In the genomic region with DNA sequence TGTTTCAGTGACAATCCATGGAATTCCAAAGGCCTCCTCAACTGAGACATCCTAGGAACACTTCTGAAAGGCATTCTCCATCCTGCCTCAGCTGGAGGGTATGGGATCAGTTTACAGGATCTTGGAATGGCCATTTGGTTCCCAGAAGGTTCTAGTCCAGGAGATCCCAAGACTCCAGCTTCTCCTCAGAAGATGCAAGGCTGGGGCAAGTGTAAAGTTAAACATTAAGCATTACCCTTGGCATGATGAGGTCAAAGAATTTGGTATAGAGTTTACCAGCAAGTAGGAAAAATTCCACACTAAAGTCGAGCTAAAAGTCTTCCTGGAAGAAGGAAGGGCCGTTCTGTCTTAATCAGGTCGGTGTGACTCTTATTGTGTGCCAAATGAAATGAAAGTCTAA, we compare ENCODE assay signal across 31 mouse cellular contexts. TPM values are rescaled to one million over a fixed set of nuclear protein-coding genes. Genes with fewer than 3 reads are reported as not detected.
DNase-seq lines count a peak whose midpoint lies in the region; ATAC-seq and TF ChIP-seq lines count a peak whose summit lies in the region.
"Had no signal": no experiment of that assay in that cellular context is flagged by ENCODE, and none has a peak within 500 bp of the region (broad histone marks: within the 10 kb centered on the region; RNA-seq: fewer than 3 reads in every experiment).

No protein-coding gene starts in this region.

- no peak overlapping the region for H3K4me2 ChIP-seq in kidney, embryonic 15.5 days
- H3K4me2 ChIP-seq: forebrain, embryonic 13.5 days; heart, embryonic 13.5 days had no signal

- ATAC-seq in kidney, embryonic 15.5 days (replicated peaks; ENCODE audit: low FRiP score), result no peak
- ATAC-seq: activated CD4-positive, CD25-positive, alpha-beta regulatory T cell, adult 4 months; forebrain, embryonic 13.5 days; forebrain, embryonic 16.5 days had no signal

- no peaks in the 10 kb centered on the region for H3K27me3 ChIP-seq in kidney, embryonic 15.5 days
- H3K27me3 ChIP-seq: forebrain, embryonic 13.5 days had no signal

- H3K9me3 ChIP-seq in kidney, embryonic 15.5 days (replicated peaks), result no peaks in the 10 kb centered on the region
- H3K9me3 ChIP-seq: forebrain, embryonic 10.5 days; forebrain, embryonic 13.5 days; heart, embryonic 10.5 days; heart, embryonic 13.5 days had no signal

- H3K9ac ChIP-seq in kidney, embryonic 15.5 days, result no peak overlapping the region
- H3K9ac ChIP-seq: forebrain, embryonic 13.5 days; heart, embryonic 13.5 days had no signal

- no peak overlapping the region for H3K27ac ChIP-seq in kidney, embryonic 15.5 days
- H3K27ac ChIP-seq: forebrain, embryonic 10.5 days; forebrain, embryonic 13.5 days; heart, adult 2 months; heart, embryonic 10.5 days; heart, embryonic 13.5 days had no signal

- no peak overlapping the region for H3K4me3 ChIP-seq in kidney, embryonic 15.5 days (replicated peaks)
- no peak overlapping the region for H3K4me3 ChIP-seq in lung, adult 2 months (replicated peaks; ENCODE audit: extremely low read depth, low read depth, low read length)
- H3K4me3 ChIP-seq: forebrain, embryonic 10.5 days; forebrain, embryonic 13.5 days; heart, adult 2 months; heart, embryonic 10.5 days; heart, embryonic 13.5 days had no signal

- no peaks in the 10 kb centered on the region for H3K36me3 ChIP-seq in kidney, embryonic 15.5 days
- H3K36me3 ChIP-seq: forebrain, embryonic 10.5 days; heart, embryonic 10.5 days; heart, embryonic 13.5 days had no signal

- 67% methylated on average over 3 of the region's 3 CpGs for WGBS in kidney, embryonic 15.5 days
- 67% methylated on average over 3 of the region's 3 CpGs for WGBS in lung, adult 2 months

- H3K4me1 ChIP-seq in kidney, embryonic 15.5 days, result peaks cover 7% of the 10 kb centered on the region
- no peaks in the 10 kb centered on the region for H3K4me1 ChIP-seq in lung, adult 2 months (ENCODE audit: control insufficient read depth, insufficient read depth, low read length)
- H3K4me1 ChIP-seq: forebrain, embryonic 10.5 days; forebrain, embryonic 13.5 days had no signal

- no peak for TF ChIP-seq CTCF in lung, adult 2 months (IDR thresholded peaks at IDR 0.05; ENCODE audit: insufficient read depth, low read length)

- DNase-seq in kidney, adult 11 months, result peak; percentile 54
- DNase-seq in kidney, adult 8-10 months, result peak; percentile 56 to 83
- DNase-seq in kidney, postnatal 10 days, result no peak
- peak; percentile 86 for DNase-seq in kidney, adult 9 months
- peak; percentile 18 to 51 for DNase-seq in kidney, postnatal 25 days
- DNase-seq in adrenal gland, postnatal 25 days, result no peak
- DNase-seq in lung, adult 2 months, result no peak
- DNase-seq: adrenal gland, adult 8-10 months; adrenal gland, postnatal 36 days; cerebellum, adult 18-20 months; cerebellum, adult 9-10 months; cerebellum, postnatal 14 days; gastrocnemius, postnatal 10 days; gastrocnemius, postnatal 36 days; heart, adult 2 months; heart, postnatal 14 days; heart, postnatal 4 days had no signal

- no peak for TF ChIP-seq POLR2A in lung, adult 2 months (IDR thresholded peaks at IDR 0.05; ENCODE audit: borderline replicate concordance, extremely low read depth, low read depth, low read length)

RNA-seq across cellular contexts. Expression of a gene that starts 2.4 kb away (rescaled TPM):
- 9.3 TPM in 2 replicates for polyA plus RNA-seq in kidney, embryonic 15.5 days (2015; fragmentation: Nextera tagmentation; extraction: Ambion mirVana)
- total RNA-seq in adrenal gland, postnatal 25 days (2021), result not detected in 2 replicates
- polyA plus RNA-seq in lung, adult 2 months (2012; rRNA removed), result not detected in 2 replicates
- total RNA-seq: adrenal gland, adult 8-10 months; adrenal gland, postnatal 36 days; ES-E14; gastrocnemius, adult 18-20 months; gastrocnemius, postnatal 10 days; gastrocnemius, postnatal 36 days; granulocyte monocyte progenitor cell, adult 5-6 weeks; heart, adult 2 months; heart, postnatal 14 days; heart, postnatal 4 days had no signal
- polyA plus RNA-seq: activated CD4-positive, CD25-positive, alpha-beta regulatory T cell, adult 4 months; embryonic facial prominence, embryonic 11.5 days; embryonic facial prominence, embryonic 14.5 days; forebrain, embryonic 10.5 days; forebrain, embryonic 13.5 days; forebrain, embryonic 16.5 days; heart, adult 2 months; heart, embryonic 10.5 days; heart, embryonic 13.5 days; heart, embryonic 16.5 days; hindbrain, embryonic 11.5 days had no signal

RNA-seq across cellular contexts. Expression of a gene that starts 30.8 kb away (rescaled TPM):
- 3.4 and 4.0 TPM in 2 replicates for polyA plus RNA-seq in kidney, embryonic 15.5 days (2015; fragmentation: Nextera tagmentation; extraction: Ambion mirVana)
- 0.38 and 0.46 TPM in 2 replicates for total RNA-seq in adrenal gland, postnatal 25 days (2021)
- polyA plus RNA-seq in lung, adult 2 months (2012; rRNA removed), result 0.02 TPM in 1 of 2 replicates, not detected in the other
- total RNA-seq: ES-E14; gastrocnemius, postnatal 36 days; granulocyte monocyte progenitor cell, adult 5-6 weeks; heart, adult 2 months; heart, postnatal 14 days; heart, postnatal 4 days had no signal
- polyA plus RNA-seq: activated CD4-positive, CD25-positive, alpha-beta regulatory T cell, adult 4 months; embryonic facial prominence, embryonic 11.5 days; forebrain, embryonic 10.5 days; forebrain, embryonic 13.5 days; forebrain, embryonic 16.5 days; heart, adult 2 months; heart, embryonic 10.5 days; heart, embryonic 13.5 days; heart, embryonic 16.5 days; hindbrain, embryonic 11.5 days had no signal

RNA-seq across cellular contexts. Expression of a gene that starts 44.8 kb away (rescaled TPM):
- polyA plus RNA-seq in kidney, embryonic 15.5 days (2015; fragmentation: Nextera tagmentation; extraction: Ambion mirVana), result 2.7 and 2.9 TPM in 2 replicates
- total RNA-seq in adrenal gland, postnatal 25 days (2021), result 0.30 TPM in 1 of 2 replicates, not detected in the other
- polyA plus RNA-seq in lung, adult 2 months (2012; rRNA removed), result 0.07 TPM in 1 of 2 replicates, not detected in the other
- total RNA-seq: ES-E14; gastrocnemius, postnatal 10 days; gastrocnemius, postnatal 36 days; granulocyte monocyte progenitor cell, adult 5-6 weeks; heart, adult 2 months; heart, postnatal 14 days; heart, postnatal 4 days had no signal
- polyA plus RNA-seq: activated CD4-positive, CD25-positive, alpha-beta regulatory T cell, adult 4 months; embryonic facial prominence, embryonic 11.5 days; forebrain, embryonic 10.5 days; forebrain, embryonic 13.5 days; forebrain, embryonic 16.5 days; heart, adult 2 months; heart, embryonic 10.5 days; heart, embryonic 13.5 days; hindbrain, embryonic 11.5 days had no signal

Comparison
In these comparisons a context has a peak if more than half of its experiments do, and no peak if none do; other contexts are left out.
1. DNase-seq: peak in kidney, adult 11 months (single experiment), kidney, adult 8-10 months (2 of 2), kidney, adult 9 months (single experiment) and kidney, postnatal 25 days (2 of 2); none in kidney, postnatal 10 days (single experiment), adrenal gland, postnatal 25 days (single experiment) and lung, adult 2 months (single experiment).